Mouse (Mus musculus): ENCODE data around the gene Pln. TPM values are rescaled to one million over a fixed set of nuclear protein-coding genes. Genes with fewer than 3 reads are reported as not detected.

Pln gene
- total and polyA plus RNA-seq, 2 experiments, result 0.09 TPM; not detected in 1

DNA sequence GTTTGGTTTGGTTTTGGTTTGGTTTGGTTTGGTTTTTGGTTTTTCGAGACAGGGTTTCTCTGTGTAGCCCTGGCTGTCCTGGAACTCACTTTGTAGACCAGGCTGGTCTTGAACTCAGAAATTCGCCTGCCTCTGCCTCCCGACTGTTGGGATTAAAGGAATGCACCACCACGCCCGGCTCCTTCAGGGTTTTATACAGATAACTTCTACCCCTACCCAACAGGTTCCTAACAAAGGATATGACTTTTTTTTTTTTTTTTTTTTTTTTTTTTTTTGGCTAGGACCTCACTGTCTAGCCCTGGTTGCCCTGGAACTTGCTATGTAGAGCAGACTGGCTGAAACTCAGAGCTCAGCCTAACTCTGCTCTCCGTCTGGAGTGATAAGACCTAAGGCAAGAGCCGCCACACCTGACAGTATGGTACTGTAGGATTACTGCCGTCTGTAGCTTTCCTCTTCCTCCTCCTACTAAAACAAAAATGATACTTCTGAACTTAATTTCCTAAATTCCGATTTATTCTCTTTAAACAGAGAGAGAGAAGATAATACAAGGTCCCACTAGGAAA is 4.8 kb downstream of the Pln start:
- H3K36me3 ChIP-seq (ENCODE audit: control insufficient read depth, insufficient read depth, low read length), result peaks cover 11% of the 10 kb centered on the region
- no peak overlapping the region for H3K4me3 ChIP-seq (ENCODE audit: insufficient read depth, low read depth, low read length)
- no peaks in the 10 kb centered on the region for H3K27me3 ChIP-seq (ENCODE audit: control insufficient read depth, insufficient read depth, low read length)
- H3K4me1 ChIP-seq (ENCODE audit: control insufficient read depth, insufficient read depth, low read length), result no peaks in the 10 kb centered on the region; the same call in 1 of the 2 replicates
- TF ChIP-seq POLR2A (IDR thresholded peaks at IDR 0.05; ENCODE audit: extremely low read depth, insufficient read depth, low read length) (no peak), CTCF (IDR thresholded peaks at IDR 0.05; ENCODE audit: low read depth, low read length) (no peak)
- no peak overlapping the region for H3K9ac ChIP-seq (ENCODE audit: low read depth, low read length)
- H3K79me2 ChIP-seq (ENCODE audit: control insufficient read depth, insufficient read depth, low read length), result peaks cover 22% of the 10 kb centered on the region; the same call in 1 of the 2 replicates
- no peak overlapping the region for H3K27ac ChIP-seq (replicated peaks; ENCODE audit: insufficient read depth, low read depth, low read length)
- 86% methylated on average over 9 of the region's 9 CpGs for WGBS
- no peak for DNase-seq (ENCODE audit: extremely low read depth, low read depth, low spot score)

DNA sequence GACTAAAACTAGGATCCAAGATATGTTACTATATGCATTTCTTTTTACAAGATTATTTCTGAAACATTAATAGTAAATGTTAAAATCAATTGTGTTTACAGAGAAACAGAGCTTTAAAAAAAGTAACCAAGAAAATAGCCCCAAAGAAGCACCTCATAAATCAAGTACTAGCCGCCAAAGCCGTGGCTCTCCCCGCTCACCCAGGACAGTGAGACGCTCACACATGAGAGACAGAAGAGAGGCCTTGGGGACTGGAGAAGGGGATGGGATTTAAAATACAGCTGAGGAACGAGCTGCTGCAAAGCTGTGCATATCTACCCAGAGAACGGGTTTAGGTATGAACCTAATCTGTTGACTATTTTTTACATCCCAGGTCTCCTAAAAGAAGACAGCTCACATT is 5.9 kb downstream of the Pln start:
- H3K9ac ChIP-seq (ENCODE audit: low read depth, low read length), result no peak overlapping the region
- peaks cover 19% of the 10 kb centered on the region; the same call in 1 of the 2 replicates for H3K79me2 ChIP-seq (ENCODE audit: control insufficient read depth, insufficient read depth, low read length)
- DNase-seq (ENCODE audit: extremely low read depth, low read depth, low spot score), result no peak
- no peak for TF ChIP-seq CTCF (IDR thresholded peaks at IDR 0.05; ENCODE audit: low read depth, low read length)
- TF ChIP-seq POLR2A (IDR thresholded peaks at IDR 0.05; ENCODE audit: extremely low read depth, insufficient read depth, low read length), result no peak
- H3K4me3 ChIP-seq (ENCODE audit: insufficient read depth, low read depth, low read length), result no peak overlapping the region
- WGBS, result 81% methylated on average over 6 of the region's 6 CpGs
- no peak overlapping the region for H3K27ac ChIP-seq (replicated peaks; ENCODE audit: insufficient read depth, low read depth, low read length)
- H3K27me3 ChIP-seq (ENCODE audit: control insufficient read depth, insufficient read depth, low read length), result no peaks in the 10 kb centered on the region
- H3K4me1 ChIP-seq (ENCODE audit: control insufficient read depth, insufficient read depth, low read length), result peaks cover 1% of the 10 kb centered on the region
- H3K36me3 ChIP-seq (ENCODE audit: control insufficient read depth, insufficient read depth, low read length), result peaks cover 18% of the 10 kb centered on the region

- Histone ChIP-seq H3K4me1 (ENCODE audit: control insufficient read depth, insufficient read depth, low read length) (peaks cover 5% of the 10 kb centered on the region), H3K27me3 (ENCODE audit: control insufficient read depth, insufficient read depth, low read length) (no peaks in the 10 kb centered on the region), H3K79me2 (ENCODE audit: control insufficient read depth, insufficient read depth, low read length) (peaks cover 19% of the 10 kb centered on the region; the same call in 1 of the 2 replicates), H3K9ac (ENCODE audit: low read depth, low read length) (no peak overlapping the region), H3K36me3 (ENCODE audit: control insufficient read depth, insufficient read depth, low read length) (peaks cover 22% of the 10 kb centered on the region), H3K4me3 (ENCODE audit: insufficient read depth, low read depth, low read length) (no peak overlapping the region), H3K27ac (replicated peaks; ENCODE audit: insufficient read depth, low read depth, low read length) (no peak overlapping the region)
- TF ChIP-seq CTCF (IDR thresholded peaks at IDR 0.05; ENCODE audit: low read depth, low read length) (no peak), POLR2A (IDR thresholded peaks at IDR 0.05; ENCODE audit: extremely low read depth, insufficient read depth, low read length) (no peak)
- 70% methylated on average over 10 of the region's 10 CpGs for WGBS
- no peak for DNase-seq (ENCODE audit: extremely low read depth, low read depth, low spot score)
These were observed 6.4 kb downstream of the Pln start for GRCm38 (mm10) chr10:53343865-53344264.

- Histone ChIP-seq H3K36me3 (ENCODE audit: control insufficient read depth, insufficient read depth, low read length) (peaks cover 25% of the 10 kb centered on the region), H3K4me3 (ENCODE audit: insufficient read depth, low read depth, low read length) (no peak overlapping the region), H3K27ac (replicated peaks; ENCODE audit: insufficient read depth, low read depth, low read length) (no peak overlapping the region), H3K27me3 (ENCODE audit: control insufficient read depth, insufficient read depth, low read length) (no peaks in the 10 kb centered on the region), H3K4me1 (ENCODE audit: control insufficient read depth, insufficient read depth, low read length) (peaks cover 16% of the 10 kb centered on the region), H3K9ac (ENCODE audit: low read depth, low read length) (no peak overlapping the region), H3K79me2 (ENCODE audit: control insufficient read depth, insufficient read depth, low read length) (peaks cover 19% of the 10 kb centered on the region; the same call in 1 of the 2 replicates)
- WGBS, result 89% methylated on average over 4 of the region's 4 CpGs
- no peak for DNase-seq (ENCODE audit: extremely low read depth, low read depth, low spot score)
- TF ChIP-seq CTCF (IDR thresholded peaks at IDR 0.05; ENCODE audit: low read depth, low read length) (no peak), POLR2A (IDR thresholded peaks at IDR 0.05; ENCODE audit: extremely low read depth, insufficient read depth, low read length) (no peak)
These were observed 8.0 kb downstream of the Pln start for GRCm38 (mm10) chr10:53345508-53345907.

DNA sequence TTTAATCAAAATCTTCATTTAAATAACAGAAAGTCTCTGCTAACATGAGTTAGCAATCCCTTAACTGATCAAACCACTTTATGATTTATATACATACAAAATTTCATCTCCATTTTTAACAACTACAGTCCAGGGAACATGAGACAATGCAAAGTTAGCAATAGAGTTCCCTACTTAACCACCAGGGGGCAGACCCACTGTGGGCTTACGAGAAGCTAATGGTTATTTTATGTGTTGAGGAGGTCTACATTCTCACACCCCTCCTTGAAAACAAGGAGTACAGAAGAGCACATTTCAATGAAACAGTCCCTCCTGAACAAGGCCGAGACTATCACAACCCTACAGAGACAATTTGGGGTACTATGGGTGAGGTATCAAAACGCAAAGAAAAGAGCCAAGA is 9.0 kb downstream of the Pln start:
- 61% methylated on average over 3 of the region's 3 CpGs for WGBS
- peaks cover 24% of the 10 kb centered on the region for H3K36me3 ChIP-seq (ENCODE audit: control insufficient read depth, insufficient read depth, low read length)
- no peak for DNase-seq (ENCODE audit: extremely low read depth, low read depth, low spot score)
- H3K79me2 ChIP-seq (ENCODE audit: control insufficient read depth, insufficient read depth, low read length), result peaks cover 17% of the 10 kb centered on the region; the same call in 1 of the 2 replicates
- peaks cover 17% of the 10 kb centered on the region for H3K4me1 ChIP-seq (ENCODE audit: control insufficient read depth, insufficient read depth, low read length)
- H3K4me3 ChIP-seq (ENCODE audit: insufficient read depth, low read depth, low read length), result no peak overlapping the region
- no peak for TF ChIP-seq POLR2A (IDR thresholded peaks at IDR 0.05; ENCODE audit: extremely low read depth, insufficient read depth, low read length)
- TF ChIP-seq CTCF (IDR thresholded peaks at IDR 0.05; ENCODE audit: low read depth, low read length), result no peak; the same call in 1 of the 2 replicates
- H3K9ac ChIP-seq (ENCODE audit: low read depth, low read length), result no peak overlapping the region
- no peak overlapping the region for H3K27ac ChIP-seq (replicated peaks; ENCODE audit: insufficient read depth, low read depth, low read length)
- H3K27me3 ChIP-seq (ENCODE audit: control insufficient read depth, insufficient read depth, low read length), result no peaks in the 10 kb centered on the region

GRCm38 (mm10) chr10:53346916-53347315 is 9.4 kb downstream of the Pln start:
- peaks cover 14% of the 10 kb centered on the region; the same call in 1 of the 2 replicates for H3K79me2 ChIP-seq (ENCODE audit: control insufficient read depth, insufficient read depth, low read length)
- H3K4me1 ChIP-seq (ENCODE audit: control insufficient read depth, insufficient read depth, low read length), result peaks cover 17% of the 10 kb centered on the region
- 80% methylated on average over 5 of the region's 5 CpGs for WGBS
- no peak for TF ChIP-seq CTCF (IDR thresholded peaks at IDR 0.05; ENCODE audit: low read depth, low read length)
- no peak for TF ChIP-seq POLR2A (IDR thresholded peaks at IDR 0.05; ENCODE audit: extremely low read depth, insufficient read depth, low read length)
- no peak overlapping the region for H3K4me3 ChIP-seq (ENCODE audit: insufficient read depth, low read depth, low read length)
- no peak overlapping the region for H3K9ac ChIP-seq (ENCODE audit: low read depth, low read length)
- no peaks in the 10 kb centered on the region for H3K27me3 ChIP-seq (ENCODE audit: control insufficient read depth, insufficient read depth, low read length)
- DNase-seq (ENCODE audit: extremely low read depth, low read depth, low spot score), result no peak
- no peak overlapping the region for H3K27ac ChIP-seq (replicated peaks; ENCODE audit: insufficient read depth, low read depth, low read length)
- peaks cover 24% of the 10 kb centered on the region for H3K36me3 ChIP-seq (ENCODE audit: control insufficient read depth, insufficient read depth, low read length)

Data from liver, adult 2 months (tissue).